Mouse (Mus musculus): ENCODE measurements around the gene Rln1.

Rln1 gene

GRCm38 (mm10) chr19:29291532-29291931 is 42.9 kb downstream of the Rln1 start:
- no peak for DNase-seq

GRCm38 (mm10) chr19:29287863-29288262 is 46.6 kb downstream of the Rln1 start:
- DNase-seq = no peak

GRCm38 (mm10) chr19:29285451-29285869 is 49.0 kb downstream of the Rln1 start:
- DNase-seq = peak; percentile 35 to 48
